Mouse (Mus musculus) cerebellum, postnatal 10 days (tissue): ENCODE results near the gene Trcg1.
A peak's percentile ranks its signal among the peaks of the same experiment; 100 is the strongest.

Experiments used
- DNase-seq, 2 experiments: peaks; one replicate each; pipeline ENCODE4 v3.0.0; 2021; ENCODE audit warnings: mixed read lengths in 2 of 2

Trcg1 gene

DNA sequence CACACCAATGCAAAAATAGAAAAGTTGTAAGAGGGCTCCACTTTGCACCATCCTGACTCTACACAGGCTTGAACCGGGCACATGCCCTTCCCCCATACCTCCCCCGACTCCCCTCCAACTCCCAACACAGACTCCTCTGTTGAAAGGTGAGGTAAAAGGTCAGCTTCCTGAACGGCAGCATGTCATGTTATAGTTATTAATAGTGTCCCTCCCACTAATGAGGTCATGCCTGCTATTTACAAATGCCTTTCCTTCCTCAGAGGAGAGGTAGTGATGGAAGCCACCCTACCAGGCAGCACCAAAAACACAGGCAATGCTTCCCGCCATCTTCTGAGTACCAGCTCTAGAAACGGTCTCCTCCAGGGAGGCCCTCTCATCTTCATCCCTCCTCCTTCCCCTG lies 28.8 kb downstream of the Trcg1 start:
- DNase-seq: no peak

DNA sequence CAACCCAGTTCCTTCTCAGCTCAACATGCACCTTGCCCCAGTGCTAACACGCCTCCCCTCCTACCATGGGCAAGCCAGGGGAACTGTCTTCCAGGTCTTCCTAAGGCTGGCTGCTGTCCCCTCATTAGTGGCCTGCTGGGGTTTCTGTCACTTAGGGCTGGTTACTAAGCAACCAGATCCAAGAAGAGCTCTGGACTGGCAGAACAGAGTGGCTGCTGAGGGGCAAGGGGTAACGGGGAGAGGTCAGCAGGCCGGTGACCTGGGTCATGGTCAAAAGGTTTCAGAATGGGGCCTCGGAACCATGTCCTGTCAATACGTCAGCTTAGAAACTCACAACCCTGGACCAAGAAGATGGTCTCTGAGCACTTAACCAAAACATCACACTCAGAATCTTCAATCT lies 31.1 kb downstream of the Trcg1 start:
- no peak for DNase-seq

DNA sequence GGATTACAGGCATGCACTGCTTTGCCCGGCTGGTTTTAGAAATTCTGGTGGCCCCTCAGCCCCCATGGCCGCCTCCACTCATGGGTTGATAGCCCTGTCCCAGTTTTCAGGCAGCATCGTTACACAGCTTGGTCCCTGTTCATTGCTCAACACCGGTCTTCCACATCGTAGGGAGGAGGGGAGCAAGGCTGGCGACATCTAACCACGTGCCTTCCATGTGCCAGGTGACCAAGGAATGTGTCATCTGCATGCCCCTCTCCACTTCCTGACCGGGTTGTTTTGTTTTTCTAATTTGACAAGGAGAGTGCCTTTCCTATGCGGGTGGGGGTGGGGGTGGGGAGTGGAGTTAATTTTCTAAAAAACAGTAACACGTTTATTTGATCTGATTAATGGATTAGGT lies 31.7 kb downstream of the Trcg1 start:
- no peak for DNase-seq

DNA sequence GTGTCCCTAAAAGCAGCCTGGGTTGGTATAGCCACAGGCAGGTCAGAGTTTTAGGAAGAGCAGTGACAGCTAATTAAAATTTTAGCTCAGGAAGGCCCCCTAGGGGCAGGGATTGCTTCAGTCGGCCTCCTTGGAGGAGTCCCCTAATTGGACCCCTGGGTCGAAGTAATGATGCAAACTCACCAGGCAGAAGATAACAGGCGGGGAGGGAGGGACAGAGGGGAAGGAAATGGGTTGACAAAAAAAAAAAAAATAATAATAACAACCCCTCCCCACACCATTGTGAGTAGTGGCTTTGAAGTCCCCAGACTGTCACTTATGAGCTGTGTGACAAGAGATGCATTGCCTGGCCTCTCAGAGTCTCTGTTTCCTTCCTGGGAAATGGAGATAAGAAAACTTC lies 32.2 kb downstream of the Trcg1 start:
- peak in 1 of 2 experiments; percentile 42 for DNase-seq

DNA sequence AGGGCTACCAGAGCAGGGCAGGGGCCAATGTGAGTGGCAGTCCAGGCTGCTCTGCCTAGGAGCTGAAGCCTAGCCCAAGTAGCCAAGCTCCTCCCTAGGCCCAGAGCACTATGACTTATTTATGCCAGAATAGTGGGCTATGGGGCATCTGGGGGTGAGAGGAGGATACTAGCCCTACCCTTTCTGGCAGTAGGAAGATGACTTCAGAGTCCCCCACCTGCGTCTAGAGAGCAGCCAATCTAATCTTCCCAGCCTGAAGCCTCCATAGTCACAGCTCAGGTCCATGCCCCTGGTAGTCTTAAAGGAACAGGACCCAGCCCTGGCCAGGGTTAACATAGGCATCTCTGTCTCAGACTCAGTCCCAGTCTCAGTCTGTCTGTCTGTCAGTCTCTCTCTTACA lies 33.0 kb downstream of the Trcg1 start:
- peak in 1 of 2 experiments; percentile 51 for DNase-seq

DNA sequence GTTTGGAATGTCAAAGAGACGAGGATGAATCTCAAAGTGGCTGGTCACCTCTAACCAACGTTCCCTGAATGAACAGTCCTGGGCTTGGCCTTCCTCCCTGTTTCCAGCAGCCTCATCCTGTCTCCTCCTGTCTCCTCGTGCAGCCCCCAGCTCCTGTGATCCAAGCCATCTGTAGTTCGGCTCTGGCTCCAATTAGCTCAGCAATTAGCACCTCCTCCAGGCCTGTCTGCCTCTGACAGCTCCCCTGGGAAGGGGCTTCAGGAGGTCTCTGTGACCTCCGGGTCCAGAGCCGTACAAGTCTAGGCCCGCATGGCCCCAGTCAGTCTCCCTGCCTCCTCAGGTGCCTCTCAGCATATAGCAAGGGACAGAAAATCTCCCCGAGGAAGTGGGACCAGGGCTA lies 34.0 kb downstream of the Trcg1 start:
- peak; percentile 79 to 84 for DNase-seq

DNA sequence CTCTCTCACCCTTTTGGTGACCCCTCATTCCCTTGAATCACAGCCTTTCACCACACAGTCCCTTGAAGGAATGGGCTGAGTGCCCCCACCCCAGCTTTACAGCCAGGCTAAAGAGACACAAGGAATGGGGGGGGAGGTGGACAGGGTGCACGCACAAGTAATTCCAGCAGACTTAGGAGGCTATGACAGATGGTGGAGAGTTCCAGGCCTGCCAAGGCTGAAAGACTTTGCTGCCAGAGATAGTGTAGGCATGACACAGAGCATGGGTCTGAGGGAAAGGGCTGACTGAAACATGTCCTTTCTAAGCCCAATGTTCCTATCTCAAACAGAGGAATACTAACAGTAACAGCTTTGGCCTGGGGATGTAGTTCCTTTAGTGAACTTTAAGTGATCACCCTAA lies 34.7 kb downstream of the Trcg1 start:
- peak; percentile 79 to 81 for DNase-seq

DNA sequence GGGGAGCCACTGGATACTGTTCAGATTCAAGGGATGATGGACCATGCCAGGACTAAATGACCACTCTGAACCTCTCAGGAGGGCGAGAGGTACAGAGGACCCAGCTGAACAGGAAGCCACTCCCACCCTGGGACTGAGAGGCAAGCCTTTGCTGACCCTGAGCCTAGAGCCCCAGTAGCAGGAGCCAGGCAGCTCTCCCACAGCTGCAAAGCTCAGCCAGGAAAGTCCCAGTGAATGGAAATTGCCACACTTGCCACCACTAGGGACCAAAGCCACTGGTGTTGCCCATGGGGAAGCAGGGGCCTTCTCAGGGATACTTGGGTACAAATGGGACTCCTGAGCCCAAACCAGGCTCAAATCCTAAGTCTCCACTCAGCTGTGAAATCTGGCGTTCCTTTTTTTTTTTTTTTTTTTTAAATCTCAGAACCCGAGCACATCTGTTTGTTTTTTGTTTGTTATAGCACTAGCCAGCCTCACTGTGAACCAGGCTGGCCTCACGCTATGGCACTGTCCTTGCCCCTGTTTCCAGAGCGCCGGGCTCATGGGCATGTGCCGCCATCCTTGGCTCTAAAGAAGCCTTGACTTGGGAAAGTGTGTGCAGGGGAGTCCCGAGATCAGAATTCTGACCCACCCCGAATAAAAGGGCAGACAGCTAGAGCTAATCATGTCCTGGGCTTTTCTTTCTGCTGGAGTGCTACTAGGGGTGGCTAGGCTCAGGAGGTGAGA lies 35.6 kb downstream of the Trcg1 start:
- peak in 1 of 2 experiments; percentile 20 for DNase-seq

DNA sequence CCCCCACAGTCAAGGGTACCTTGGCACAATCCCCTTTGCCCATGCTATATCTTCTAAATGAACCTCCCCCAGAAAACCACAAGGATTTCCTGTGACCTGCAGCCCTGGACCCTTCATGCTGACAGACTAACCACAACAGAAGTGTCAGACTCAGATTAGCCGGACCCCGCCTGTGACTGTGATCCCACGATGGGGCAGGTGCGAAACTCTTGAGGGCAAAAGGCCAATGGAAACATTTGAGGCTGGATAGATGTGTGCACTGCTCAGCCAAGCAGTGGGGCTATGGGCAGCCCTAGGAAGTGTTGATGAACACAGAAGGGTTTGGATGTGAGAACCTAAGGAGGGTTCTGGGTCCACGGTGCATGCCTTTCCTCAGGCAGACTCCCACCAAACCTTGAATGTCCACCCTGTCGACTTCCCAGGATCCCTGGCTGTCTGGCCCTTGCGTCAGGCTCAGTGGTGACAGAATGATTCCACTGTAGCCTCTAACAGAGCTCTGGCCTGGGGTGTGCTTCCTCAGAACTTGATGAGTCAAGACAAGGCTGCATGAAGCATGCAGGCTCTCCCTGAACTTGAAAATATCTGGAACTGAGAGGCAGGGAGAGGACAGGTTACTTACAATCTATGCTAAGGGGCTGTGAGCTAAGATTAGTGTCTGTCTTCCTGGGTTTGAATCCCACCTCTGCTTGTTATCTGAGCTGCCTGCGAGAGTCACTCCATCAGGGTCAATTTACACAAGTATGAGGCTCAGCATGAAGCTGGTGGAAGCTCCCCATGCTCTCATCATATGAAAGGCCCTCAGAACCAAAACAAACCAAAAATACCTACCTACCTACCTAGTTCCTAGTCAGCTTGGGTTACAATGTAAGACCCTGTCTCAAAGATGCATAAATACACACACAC lies 36.8 kb downstream of the Trcg1 start:
- peak; percentile 26 to 35 for DNase-seq

DNA sequence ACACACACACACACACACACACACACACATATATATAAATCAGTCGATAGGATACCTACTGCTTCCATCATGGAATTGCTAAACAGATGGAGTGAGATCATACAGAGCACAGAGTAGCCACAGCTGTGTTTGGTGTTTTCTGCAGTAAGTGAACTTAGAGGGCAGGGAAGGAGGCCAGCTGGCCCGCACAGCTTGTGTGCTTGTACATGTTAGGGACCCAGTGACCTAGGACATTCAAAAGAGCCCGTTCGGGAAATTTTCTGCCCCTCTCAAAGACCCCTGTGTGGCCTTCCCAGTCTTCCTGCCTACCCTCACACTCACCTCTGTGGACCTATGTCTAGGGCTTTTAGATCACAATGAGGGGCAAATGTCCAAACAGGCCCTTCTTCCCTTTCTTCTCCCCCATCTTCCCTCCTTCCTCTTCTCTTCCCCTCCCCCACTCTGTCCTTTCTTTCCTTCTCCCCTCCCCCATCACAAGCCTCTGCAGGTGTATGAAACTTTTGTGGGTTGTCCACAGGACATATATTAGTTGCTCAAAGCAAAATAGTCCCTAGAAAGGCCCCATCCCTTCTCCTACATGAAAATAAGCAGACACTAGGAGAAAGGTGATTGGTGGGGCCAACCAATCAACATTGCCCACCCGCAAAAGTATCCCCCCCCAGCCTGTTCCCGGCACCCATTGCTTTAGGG lies 37.6 kb downstream of the Trcg1 start:
- no peak for DNase-seq

DNA sequence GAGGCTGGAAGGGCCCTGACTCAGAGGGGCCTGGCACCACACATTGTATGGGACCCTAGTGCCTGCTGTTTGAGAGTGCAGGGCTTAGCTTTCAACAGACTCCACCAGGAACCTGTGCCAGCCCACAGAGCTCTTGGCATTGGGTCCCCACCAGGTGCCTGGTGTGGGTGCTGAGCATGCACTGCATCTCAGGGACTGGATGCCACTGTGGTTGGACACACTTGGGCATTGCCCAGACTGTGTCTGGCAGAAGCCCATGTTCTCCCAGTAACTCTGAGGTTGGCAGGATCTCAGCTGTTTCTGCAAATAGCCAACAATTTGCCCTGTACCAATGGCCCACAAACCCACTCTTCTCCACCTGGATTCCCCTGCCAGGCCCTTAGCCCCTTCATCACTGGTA lies 40.0 kb downstream of the Trcg1 start:
- peak; percentile 40 to 59 for DNase-seq

DNA sequence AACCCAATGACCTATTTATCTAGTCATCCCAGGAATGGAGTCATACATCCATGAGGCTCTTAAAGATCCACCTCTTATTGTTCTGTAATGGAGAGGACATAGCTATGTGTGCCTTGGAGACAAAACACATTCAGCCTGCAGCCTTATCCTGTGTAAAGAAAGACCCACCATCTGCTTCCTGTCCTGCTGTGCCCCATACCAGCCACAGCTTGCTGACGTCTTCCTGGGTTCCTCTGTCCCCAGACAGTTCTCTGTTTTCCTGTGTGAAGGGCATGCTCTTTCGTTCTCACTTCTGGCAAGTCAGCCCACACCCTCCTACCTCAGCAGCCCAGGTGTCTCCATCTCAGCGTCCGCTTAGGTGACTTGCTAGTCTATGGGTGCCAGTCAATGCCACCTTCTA lies 41.9 kb downstream of the Trcg1 start:
- DNase-seq: no peak

DNA sequence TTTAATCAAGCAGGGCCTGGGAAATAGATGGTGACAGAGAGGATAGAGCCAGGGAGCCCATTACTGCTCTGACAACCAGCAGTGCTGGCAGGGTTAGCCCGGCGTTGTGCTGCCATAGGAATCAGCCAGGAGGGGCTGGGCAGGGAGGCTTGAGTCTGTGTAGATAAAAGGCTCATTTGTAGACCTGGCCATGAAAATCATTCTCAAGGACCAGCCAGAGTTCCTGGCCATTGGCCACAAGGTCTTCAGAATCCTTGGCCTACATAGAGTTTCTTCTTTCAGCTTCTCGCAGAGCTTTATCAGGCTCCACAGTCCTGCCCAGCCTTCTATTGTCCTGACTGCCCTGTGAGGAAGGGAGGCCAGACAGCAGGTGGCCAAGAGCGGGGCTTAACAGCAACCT lies 43.1 kb downstream of the Trcg1 start:
- peak; percentile 19 to 23 for DNase-seq

DNA sequence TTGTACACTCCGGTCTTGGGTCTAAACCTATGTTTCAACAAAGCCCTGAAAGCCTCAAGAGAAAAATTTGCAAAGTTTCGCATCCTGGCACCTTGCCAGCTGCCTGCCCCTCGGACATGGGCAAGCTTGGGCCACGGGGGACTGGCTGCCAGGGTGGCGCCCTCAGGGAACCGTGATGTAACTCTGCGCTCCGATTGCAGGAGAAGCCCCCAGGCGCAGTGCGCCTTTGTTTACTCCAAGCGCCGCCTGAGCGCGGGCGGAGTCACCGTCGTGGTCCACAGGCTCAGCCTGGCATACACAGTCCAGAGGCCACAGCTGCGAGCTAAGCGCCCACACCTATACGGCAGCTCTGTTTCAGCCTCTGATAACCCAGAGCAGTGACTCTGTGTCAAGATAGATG lies 45.2 kb downstream of the Trcg1 start:
- peak; percentile 40 to 44 for DNase-seq

DNA sequence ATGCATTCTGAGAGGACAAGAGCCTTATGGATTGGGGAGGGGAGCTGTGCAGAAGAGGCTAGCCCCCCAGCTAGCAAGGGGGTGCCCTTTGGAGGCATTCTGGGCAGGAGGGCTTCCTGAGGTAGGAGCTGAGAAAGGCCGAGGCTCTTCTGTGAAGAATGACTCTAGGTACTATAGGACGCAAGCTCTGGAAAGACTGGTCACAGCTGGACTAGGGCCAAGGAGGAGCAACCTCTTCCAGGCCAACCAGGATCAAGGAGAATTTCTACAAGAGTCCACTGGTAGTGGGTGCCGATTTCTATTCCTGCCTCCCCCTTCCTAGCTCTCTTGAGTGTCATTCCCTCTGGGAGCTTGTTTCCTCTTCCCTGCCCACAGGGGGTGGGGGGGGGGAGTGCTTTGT lies 46.3 kb downstream of the Trcg1 start:
- peak; percentile 23 to 24 for DNase-seq

DNA sequence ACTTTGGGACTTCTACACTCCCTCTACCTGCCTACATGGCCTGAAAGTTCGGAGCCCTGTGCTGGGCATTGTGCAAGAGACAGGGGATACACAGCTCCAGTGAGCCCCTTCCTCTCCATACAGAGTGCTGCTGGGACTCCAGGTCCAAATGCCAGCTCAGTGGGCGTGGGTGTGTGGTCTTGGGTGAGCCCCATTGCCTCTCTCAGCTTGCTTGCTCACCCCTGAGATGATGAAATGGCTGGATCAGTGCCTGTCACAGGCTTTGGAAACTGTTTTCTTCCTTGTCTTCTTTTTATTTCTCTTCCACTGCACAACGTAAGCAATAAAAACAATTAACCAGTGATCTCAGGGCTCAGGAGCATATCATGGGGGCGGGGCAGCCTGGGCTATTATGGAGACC lies 47.0 kb downstream of the Trcg1 start:
- no peak for DNase-seq

DNA sequence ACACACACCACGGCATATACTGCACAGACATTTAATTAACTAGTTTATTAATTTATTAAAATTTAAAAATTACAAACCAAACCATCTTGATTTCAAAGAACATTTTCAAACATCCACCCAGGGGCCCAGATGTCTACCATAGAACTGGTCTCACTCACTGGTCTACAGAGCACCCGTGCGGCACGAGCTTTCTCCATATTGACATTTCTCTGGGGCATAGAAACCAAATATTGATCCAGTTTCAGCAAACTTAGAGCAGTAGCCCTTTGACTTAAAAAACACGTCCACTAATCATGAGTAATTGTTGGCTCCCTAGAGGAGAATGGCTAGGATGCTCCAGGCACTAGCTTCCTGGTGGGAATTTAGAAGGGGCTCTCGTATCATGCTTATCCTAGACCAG lies 50.8 kb downstream of the Trcg1 start:
- DNase-seq: no peak

DNA sequence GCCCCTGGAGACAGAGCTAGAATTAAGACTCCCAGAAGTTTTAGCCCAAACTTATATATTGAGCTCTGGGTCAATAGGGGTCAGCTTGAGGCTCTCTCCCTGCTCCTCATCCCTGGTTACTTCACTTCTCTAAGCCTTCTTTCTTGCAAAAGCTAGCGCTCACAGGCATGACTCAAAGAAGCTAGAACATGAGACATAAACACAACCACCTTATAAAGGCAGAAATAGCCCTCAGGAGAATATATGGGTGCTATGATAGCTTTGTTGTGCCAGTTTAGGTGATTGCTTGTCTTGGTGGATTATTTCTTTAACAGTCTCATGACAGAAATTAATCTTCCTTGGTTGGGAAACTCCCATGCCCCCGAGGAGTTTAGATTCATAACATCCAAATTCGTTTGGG lies 58.5 kb downstream of the Trcg1 start:
- DNase-seq: no peak

DNA sequence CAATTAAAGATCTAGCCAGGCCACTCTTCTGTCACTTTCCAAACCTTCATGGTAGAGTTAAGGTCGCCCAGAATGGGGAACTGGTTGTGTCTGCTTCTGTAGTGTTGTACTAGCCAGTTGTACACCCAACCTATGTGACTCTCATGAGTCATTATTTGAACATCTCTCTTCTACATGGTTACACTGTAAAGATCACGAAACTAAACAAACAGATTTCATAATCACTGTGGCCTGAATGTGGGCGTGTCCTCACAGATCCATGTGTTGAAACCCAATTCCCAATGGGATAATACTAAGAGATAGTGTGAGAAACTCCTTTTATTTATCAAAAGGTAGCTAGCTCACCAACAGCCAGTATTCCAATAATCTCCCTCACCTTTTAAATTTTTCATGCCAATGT lies 59.3 kb downstream of the Trcg1 start:
- DNase-seq: no peak

DNA sequence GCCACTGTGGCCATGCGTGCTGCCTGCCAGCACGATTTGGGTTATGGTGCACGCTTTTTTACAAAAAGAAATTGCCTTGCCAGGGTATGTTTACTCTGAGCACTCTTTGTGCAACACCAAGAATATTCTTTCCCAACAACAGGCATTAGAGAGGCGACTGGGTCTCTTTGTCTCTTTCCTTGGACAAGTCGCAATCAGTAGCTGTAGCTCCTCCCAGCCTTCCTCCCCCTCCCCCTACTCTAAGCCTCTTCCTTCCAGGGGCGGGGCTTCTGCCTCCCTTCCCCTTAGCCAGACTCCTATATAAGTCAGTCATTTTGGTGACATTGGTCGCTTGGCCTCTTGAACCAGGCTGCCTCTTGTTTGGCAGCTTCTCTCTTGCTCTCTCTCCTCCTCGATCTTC lies 59.9 kb downstream of the Trcg1 start:
- DNase-seq: peak in 1 of 2 experiments; percentile 29

DNA sequence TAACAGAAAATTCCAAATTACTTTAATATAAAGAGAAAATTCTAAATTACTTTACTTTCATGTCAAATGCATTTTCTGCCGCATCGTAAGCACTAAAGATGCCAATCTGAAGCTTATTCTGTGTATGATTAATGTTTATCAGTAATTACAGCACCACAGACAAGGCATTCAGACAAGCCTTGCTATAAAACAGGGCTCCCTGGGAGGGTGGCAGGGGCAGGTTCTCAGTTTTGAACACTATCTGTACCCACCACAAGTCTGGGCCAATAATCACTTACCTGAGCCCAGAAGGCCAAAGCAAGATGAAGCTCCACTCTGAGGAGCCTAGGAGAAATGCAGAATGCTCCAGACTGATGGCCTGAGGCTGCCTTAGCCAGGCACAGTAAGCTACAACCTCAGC lies 61.6 kb downstream of the Trcg1 start:
- DNase-seq: no peak
